Mouse (Mus musculus) embryonic facial prominence, embryonic 13.5 days (tissue): ENCODE results near the gene Ipo4. TPM values are rescaled to one million over a fixed set of nuclear protein-coding genes. Genes with fewer than 3 reads are reported as not detected.

ENCODE experiments used
- ATAC-seq: fragments of 200-750 bp; cut with Nextera tagmentation; 2 replicates; pipeline ENCODE4 v1.8.0; 2017; ENCODE audit warnings: low read depth; ENCODE audit not compliant: insufficient number of reproducible peaks, insufficient read depth, low FRiP score, low TSS enrichment
- H3K27ac ChIP-seq: fragments of 300-500 bp; sonication (generic); 2 replicates; pipeline ENCODE4 v1.5.1; 2015; ENCODE audit warnings: moderate library complexity, mild to moderate bottlenecking, inconsistent platforms
- H3K27me3 ChIP-seq: fragments of 300-500 bp; sonication (generic); 2 replicates; pipeline ENCODE4 v1.6.1; 2015; ENCODE audit warnings: mild to moderate bottlenecking, inconsistent platforms
- H3K36me3 ChIP-seq: fragments of 300-500 bp; sonication (generic); 2 replicates; pipeline ENCODE4 v1.6.1; 2015; ENCODE audit warnings: mild to moderate bottlenecking, inconsistent platforms
- H3K4me1 ChIP-seq: fragments of 300-500 bp; sonication (generic); 2 replicates; pipeline ENCODE4 v1.6.1; 2015; ENCODE audit warnings: inconsistent platforms
- H3K4me2 ChIP-seq: fragments of 300-500 bp; sonication (generic); 2 replicates; pipeline ENCODE4 v1.6.1; 2015; ENCODE audit warnings: moderate library complexity, mild to moderate bottlenecking, inconsistent platforms
- H3K4me3 ChIP-seq: fragments of 300-500 bp; sonication (generic); 2 replicates; pipeline ENCODE4 v1.5.1; 2015; ENCODE audit warnings: mild to moderate bottlenecking, inconsistent platforms
- H3K9ac ChIP-seq: fragments of 300-500 bp; sonication (generic); 2 replicates; pipeline ENCODE4 v1.6.1; 2015; ENCODE audit warnings: mild to moderate bottlenecking, inconsistent platforms
- H3K9me3 ChIP-seq: fragments of 300-500 bp; sonication (generic); 2 replicates; pipeline ENCODE4 v1.6.1; 2016; ENCODE audit warnings: inconsistent platforms
- WGBS: fragments of 180-500 bp; shearing (Covaris S2); methylation state at CpG from one replicate; pipeline ENCODE4 v1.1.7; 2015; ENCODE audit warnings: mixed read lengths; 5-methylcytosine and 5-hydroxymethylcytosine counted together
- polyA plus RNA-seq: library from polyadenylated mRNA; unstranded; fragments of >200 nt; fragmentation: Nextera tagmentation; extraction: Ambion mirVana; gene quantifications from 2 replicates; pipeline ENCODE4 v1.2.1, GENCODE M21; 2015

The Ipo4 gene
- polyA plus RNA-seq, 1 experiment from 2014 or later, result 95.1 TPM

DNA sequence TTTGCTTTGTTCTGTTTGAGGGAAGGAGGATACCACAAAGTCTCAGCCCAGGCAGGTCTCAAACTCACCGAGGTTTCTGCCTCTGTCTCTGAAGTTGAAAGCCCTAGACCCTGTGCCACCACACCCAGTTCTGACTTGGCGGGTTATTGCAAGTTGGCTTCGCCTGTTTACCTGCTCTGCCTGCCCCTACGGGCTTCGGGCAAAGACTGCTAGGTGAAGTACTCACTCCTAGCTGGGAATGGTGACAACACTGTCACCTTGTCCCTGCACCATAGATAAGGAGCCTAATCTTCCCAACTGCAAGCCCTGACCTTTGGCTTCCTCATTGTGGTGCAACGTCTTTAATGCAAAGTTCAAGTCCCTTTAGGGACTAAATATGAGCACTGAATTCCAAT lies 50.2 kb downstream of the Ipo4 start:
- no peak for ATAC-seq
- Histone ChIP-seq H3K4me2 (peak overlapping the region; percentile 87), H3K27me3 (peaks cover 9% of the 10 kb centered on the region; the same call in 1 of the 2 replicates), H3K27ac (no peak overlapping the region), H3K4me3 (peak overlapping the region; percentile 52), H3K9ac (no peak overlapping the region), H3K4me1 (peaks cover 27% of the 10 kb centered on the region), H3K36me3 (peaks cover 42% of the 10 kb centered on the region), H3K9me3 (no peaks in the 10 kb centered on the region)
- WGBS, result 52% methylated on average over 6 of the region's 6 CpGs

DNA sequence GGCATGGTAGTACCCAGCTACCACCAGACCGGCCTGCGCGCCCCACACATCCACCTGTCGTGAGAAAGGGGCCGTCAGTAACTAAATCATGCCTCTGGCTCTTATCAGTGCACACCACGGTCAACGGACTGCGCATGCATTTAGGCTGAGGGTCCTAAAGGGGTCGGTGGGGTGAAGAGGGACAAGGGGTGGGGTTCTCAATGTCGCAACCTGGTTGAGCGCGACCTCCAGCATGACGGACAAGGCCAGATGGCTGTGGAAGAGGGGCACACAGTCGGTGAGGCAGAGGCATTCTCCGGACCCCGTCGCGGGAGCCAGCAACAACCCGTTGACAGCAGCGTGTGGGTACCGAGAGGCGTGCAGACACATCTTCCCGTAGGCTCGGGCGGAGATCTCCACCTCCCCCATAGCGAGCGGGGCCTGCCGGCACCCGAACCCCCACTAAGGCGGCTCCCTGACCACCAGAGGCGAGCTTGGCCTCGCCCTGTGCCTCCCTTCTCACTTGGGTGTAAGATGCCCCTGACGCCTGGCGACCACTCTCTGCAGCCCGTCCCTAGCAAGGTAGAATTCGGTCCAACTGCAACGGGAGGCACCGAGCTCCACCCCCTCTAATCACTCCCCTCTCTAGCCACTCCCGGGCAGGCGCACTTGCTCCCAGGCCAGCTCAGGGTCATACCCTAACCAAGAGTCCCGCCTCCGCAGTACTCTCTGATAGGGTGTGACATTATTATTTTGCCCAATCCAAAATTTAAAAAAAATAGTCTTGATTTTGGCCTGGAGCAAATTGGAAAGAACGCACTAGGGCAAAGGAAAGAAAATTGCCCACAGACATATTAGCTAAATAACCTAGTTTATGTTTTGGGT lies 50.8 kb downstream of the Ipo4 start, which contains the start of gene Emc9:
TSS of gene Emc9 (minus strand) at position 601 of the 864 bp plus-strand sequence.
- Histone ChIP-seq H3K4me2 (peak within 1 kb of the TSS; percentile 87), H3K9me3 (no peaks in the 10 kb centered on the region), H3K4me1 (peaks cover 21% of the 10 kb centered on the region), H3K9ac (peak within 1 kb of the TSS; percentile 74), H3K36me3 (peaks cover 48% of the 10 kb centered on the region), H3K4me3 (peak within 1 kb of the TSS; percentile 52), H3K27me3 (peaks cover 9% of the 10 kb centered on the region; the same call in 1 of the 2 replicates), H3K27ac (no peak within 1 kb of the TSS)
- ATAC-seq, result 0 out of 2 replicates have a peak, but pooled peaks have one; percentile 65
- 2% methylated on average over 43 of the region's 43 CpGs for WGBS

DNA sequence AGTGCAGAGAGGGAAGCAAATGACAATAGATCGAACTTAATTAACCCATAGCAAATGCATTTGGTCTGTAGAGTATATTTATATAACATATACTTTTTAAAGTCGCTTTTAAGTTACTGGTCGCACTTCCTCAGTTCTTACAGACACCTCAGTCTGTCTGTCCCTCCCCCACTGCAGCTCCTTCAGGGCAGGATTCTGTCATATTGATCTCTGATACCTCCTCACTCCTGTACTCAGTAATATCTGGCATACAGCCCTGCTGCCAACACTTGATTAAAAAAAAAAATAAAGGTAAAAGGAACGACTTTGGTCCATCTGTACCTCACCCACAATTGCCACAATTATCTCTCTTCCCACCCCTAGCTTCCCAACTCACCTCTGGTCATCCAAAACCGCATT lies 51.5 kb downstream of the Ipo4 start:
- Histone ChIP-seq H3K27ac (no peak overlapping the region), H3K27me3 (peaks cover 9% of the 10 kb centered on the region; the same call in 1 of the 2 replicates), H3K36me3 (peaks cover 49% of the 10 kb centered on the region), H3K9ac (peak overlapping the region; percentile 74), H3K4me1 (peaks cover 16% of the 10 kb centered on the region), H3K9me3 (no peaks in the 10 kb centered on the region), H3K4me2 (peak overlapping the region; percentile 87), H3K4me3 (peak overlapping the region; percentile 52)
- 36% methylated on average over 5 of the region's 5 CpGs for WGBS
- ATAC-seq, result no peak

DNA sequence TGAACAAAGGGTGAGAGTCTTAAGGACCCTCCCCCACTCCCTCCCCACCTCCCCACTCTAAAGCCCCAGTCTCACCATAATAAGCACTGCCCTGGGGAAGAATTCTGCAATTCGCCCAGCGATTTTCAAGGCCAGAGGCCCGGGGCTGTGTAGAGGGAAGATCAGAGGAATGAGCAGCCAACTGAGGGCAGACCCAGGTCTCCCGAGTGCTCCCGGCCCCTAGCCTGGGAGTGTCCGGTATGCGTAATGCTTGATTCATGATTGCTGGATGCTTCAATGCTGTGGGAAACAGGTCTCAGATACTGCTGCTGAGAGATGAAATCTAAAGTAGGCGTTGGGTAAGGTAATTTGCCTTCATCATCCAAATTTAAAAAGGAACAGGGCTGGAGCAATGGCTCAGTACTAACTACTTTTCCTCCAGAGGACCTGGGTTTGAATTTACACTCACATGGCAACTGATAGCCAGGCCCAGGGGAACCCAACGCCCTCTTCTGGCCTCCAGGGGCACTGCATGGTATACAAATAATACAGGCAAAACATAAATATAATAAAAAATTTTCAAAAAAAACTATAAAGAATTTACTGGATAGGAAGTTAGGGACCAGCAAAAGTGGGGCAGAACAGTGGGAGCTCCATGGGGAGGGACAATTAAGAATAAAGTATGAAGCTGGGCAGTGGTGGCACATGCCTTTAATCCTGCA lies 53.6 kb downstream of the Ipo4 start:
- no peak overlapping the region for H3K4me3 ChIP-seq
- no peak overlapping the region for H3K9ac ChIP-seq
- 68% methylated on average over 9 of the region's 9 CpGs for WGBS
- no peak overlapping the region for H3K4me2 ChIP-seq
- H3K27me3 ChIP-seq, result peaks cover 9% of the 10 kb centered on the region; the same call in 1 of the 2 replicates
- H3K27ac ChIP-seq, result no peak overlapping the region
- no peaks in the 10 kb centered on the region for H3K9me3 ChIP-seq
- H3K36me3 ChIP-seq, result peaks cover 28% of the 10 kb centered on the region
- peaks cover 24% of the 10 kb centered on the region for H3K4me1 ChIP-seq
- no peak for ATAC-seq

DNA sequence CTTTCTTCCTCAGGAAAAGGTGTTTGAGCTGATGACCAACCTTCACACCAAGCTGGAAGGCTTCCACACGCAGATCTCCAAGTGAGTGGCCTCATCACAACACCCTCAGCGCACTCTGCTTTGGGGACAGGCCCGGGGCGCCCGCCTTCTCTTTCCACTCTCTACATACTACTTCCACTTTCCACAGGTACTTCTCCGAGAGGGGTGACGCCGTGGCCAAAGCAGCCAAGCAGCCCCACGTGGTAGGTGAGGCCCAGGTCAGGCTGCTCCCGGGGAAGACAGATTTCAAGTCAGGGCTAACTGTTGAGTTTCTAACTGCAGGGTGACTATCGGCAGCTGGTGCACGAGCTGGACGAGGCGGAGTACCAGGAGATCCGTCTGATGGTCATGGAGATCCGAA lies 55.0 kb downstream of the Ipo4 start:
- Histone ChIP-seq H3K9me3 (no peaks in the 10 kb centered on the region), H3K27ac (no peak overlapping the region), H3K4me3 (no peak overlapping the region), H3K27me3 (peaks cover 9% of the 10 kb centered on the region; the same call in 1 of the 2 replicates), H3K4me2 (no peak overlapping the region), H3K36me3 (peaks cover 26% of the 10 kb centered on the region), H3K9ac (no peak overlapping the region), H3K4me1 (peaks cover 24% of the 10 kb centered on the region)
- ATAC-seq, result no peak
- WGBS, result 96% methylated on average over 16 of the region's 16 CpGs

DNA sequence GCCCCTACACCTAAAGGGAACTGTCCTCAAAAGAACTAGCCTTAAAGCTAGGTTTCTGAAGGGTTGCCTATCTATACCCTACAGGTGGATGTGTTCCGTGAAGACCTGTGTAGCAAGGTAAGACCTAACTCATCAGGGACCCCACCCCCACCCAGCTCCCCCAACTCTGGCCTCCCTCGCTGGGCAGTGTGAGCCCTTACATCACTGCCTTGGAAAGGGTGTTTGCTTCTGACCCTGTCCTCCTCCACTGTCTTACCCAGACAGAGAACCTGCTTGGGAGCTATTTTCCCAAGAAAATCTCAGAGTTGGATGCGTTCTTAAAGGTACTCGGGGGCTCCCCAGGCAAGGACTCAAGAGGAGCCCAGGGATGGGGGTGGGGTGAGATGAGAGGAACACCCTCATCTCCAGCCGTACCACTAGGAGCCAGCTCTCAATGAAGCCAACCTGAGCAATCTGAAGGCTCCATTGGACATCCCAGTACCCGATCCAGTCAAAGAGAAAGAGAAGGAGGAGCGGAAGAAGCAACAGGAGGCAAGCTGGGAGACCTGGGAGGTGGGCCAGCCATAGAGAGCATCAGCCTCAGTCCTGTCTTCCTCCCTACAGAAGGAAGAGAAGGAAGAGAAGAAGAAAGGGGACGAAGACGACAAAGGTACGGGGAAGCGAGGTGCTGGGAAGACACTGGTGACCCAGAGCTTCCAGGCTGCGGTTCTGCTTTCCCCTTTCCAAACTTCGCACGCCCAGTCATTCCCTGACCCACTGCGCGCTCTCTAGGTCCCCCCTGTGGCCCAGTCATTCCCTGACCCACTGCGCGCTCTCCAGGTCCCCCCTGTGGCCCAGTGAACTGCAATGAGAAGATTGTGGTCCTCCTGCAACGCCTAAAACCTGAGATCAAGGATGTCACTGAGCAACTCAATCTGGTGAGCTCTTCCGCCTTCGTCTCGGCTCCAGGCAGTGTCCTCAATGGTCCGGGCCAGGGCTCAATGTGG lies 56.0 kb downstream of the Ipo4 start:
- ATAC-seq, result no peak
- Histone ChIP-seq H3K4me3 (0 out of 2 replicates have a peak overlapping the region, but pooled peaks have one; percentile 3), H3K36me3 (peaks cover 26% of the 10 kb centered on the region), H3K9me3 (no peaks in the 10 kb centered on the region), H3K27me3 (peaks cover 7% of the 10 kb centered on the region; the same call in 1 of the 2 replicates), H3K4me1 (peaks cover 20% of the 10 kb centered on the region), H3K9ac (no peak overlapping the region; the same call in 1 of the 2 replicates), H3K4me2 (0 out of 2 replicates have a peak overlapping the region, but pooled peaks have one; percentile 73), H3K27ac (no peak overlapping the region)
- WGBS, result 84% methylated on average over 23 of the region's 23 CpGs

DNA sequence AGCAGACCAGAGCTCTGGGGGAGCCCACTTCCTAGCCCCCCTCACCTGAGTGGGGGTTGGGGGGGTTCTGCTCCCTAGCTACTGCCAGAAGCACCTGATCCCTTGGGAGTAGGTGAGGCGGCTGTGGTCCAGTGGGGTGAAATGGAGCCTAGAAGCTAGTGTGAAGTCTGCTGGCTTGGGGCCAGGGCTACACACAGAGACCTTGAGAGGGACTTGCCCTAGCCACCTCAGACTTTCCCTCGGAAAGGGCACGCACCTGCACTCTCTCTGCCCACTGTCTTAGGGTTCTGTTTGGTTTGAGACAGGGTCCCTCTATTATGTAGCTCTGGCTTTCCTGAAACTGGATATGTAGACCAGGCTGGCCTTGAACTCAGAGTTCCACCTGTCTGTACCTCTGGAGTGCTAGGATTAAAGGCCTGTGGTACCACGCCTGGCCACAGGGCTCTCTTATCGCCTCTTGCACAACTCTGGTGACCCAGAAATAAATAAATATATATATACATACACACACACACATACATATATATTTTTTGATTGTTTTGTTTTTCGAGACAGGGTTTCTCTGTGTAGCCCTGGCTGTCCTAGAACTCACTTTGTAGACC lies 57.0 kb downstream of the Ipo4 start:
- peak; percentile 34 for ATAC-seq
- Histone ChIP-seq H3K27ac (peak overlapping the region; percentile 78), H3K9ac (peak overlapping the region; percentile 95), H3K4me2 (peak overlapping the region; percentile 73), H3K36me3 (peaks cover 26% of the 10 kb centered on the region), H3K27me3 (no peaks in the 10 kb centered on the region), H3K4me3 (peak overlapping the region; percentile 82), H3K9me3 (no peaks in the 10 kb centered on the region), H3K4me1 (peaks cover 14% of the 10 kb centered on the region)
- 27% methylated on average over 6 of the region's 6 CpGs for WGBS

DNA sequence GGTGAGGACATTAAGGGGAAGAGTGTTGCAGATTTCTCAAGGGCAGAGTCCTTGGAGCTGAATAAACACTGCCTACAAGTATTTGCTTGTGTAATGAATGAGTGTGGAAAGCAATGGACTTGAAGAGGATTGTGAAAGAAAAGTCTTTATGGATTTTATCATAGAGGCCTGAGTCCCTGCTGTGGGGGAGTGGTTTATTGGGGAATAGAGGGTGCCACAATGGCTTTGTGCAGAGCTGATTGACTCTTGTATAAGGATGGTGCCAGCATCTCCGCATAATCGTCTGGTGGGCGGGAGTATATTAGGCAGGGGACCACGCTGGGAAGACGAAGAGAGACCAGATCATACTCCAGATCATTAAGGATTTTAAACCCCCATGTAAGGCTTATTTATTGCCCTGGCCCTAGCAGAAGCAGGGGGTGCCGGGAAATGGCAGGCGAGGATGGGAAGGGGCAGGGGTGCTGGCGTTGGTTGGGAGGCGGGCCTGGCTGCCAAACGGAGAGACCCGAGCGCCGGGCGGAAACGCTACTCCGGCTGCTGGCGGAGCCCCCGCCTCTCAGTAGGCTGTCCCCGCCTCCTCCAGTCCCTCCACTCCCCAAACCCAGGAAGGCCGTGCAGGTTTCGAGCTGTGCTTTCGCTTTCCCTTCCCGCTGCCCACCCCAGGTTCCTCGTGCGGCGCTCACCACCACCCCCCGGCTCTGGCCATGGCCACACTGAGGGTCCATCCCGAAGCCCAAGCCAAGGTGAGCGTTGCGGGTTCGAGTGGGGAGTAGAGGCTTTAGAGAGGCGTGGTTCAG lies 57.7 kb downstream of the Ipo4 start, which contains the start of gene Psme1:
TSS of gene Psme1 (plus strand) at position 253 of the 797 bp plus-strand sequence.
- H3K9me3 ChIP-seq, result no peaks in the 10 kb centered on the region
- peak within 1 kb of the TSS; percentile 82 for H3K4me3 ChIP-seq
- ATAC-seq, result peak; percentile 89
- peaks cover 26% of the 10 kb centered on the region for H3K36me3 ChIP-seq
- under 1% methylated on average over 27 of the region's 32 CpGs for WGBS
- H3K27ac ChIP-seq, result peak within 1 kb of the TSS; percentile 78
- peak within 1 kb of the TSS; percentile 95 for H3K9ac ChIP-seq
- peaks cover 14% of the 10 kb centered on the region for H3K4me1 ChIP-seq
- H3K27me3 ChIP-seq, result no peaks in the 10 kb centered on the region
- H3K4me2 ChIP-seq, result peak within 1 kb of the TSS; percentile 73

DNA sequence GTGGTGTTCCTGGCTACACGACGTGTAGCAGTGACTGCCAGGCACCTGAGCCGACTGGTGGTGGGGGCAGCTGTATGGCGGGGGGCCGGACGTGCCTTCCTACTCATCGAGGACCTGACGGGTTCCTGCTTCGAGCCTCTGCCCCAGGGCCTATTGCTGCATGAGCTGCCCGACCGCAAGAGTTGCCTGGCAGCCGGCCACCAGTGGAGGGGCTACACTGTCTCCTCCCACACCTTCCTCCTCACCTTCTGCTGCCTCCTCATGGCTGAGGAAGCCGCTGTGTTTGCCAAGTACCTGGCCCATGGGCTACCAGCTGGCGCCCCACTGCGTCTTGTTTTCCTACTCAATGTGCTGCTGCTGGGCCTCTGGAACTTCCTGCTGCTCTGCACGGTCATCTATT lies 59.4 kb downstream of the Ipo4 start:
- H3K27ac ChIP-seq, result no peak overlapping the region
- no peak overlapping the region for H3K4me2 ChIP-seq
- H3K36me3 ChIP-seq, result peaks cover 16% of the 10 kb centered on the region
- 74% methylated on average over 16 of the region's 16 CpGs for whole genome bisulfite sequencing
- H3K9ac ChIP-seq, result no peak overlapping the region
- H3K4me3 ChIP-seq, result no peak overlapping the region
- peaks cover 14% of the 10 kb centered on the region for H3K4me1 ChIP-seq
- no peak for ATAC-seq
- no peaks in the 10 kb centered on the region for H3K27me3 ChIP-seq
- no peaks in the 10 kb centered on the region for H3K9me3 ChIP-seq

DNA sequence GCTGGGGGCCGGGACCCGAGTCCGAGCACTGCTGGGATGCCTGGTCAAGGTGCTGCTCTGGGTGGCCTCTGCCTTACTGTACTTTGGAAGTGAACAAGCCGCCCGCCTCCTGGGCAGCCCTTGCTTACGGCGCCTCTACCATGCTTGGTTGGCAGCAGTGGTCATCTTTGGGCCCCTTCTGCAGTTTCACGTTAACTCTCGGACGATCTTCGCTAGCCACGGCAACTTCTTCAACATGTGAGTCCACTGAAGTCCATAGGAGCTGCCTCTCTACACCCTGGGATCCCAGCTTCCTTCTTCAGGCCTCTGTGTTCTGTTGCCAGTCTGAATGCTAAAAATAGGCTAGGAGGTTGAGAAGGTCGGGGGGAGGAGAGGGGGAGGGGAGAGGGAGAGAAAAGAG lies 60.0 kb downstream of the Ipo4 start:
- Histone ChIP-seq H3K4me1 (peaks cover 14% of the 10 kb centered on the region), H3K4me3 (no peak overlapping the region), H3K36me3 (peaks cover 13% of the 10 kb centered on the region), H3K9me3 (no peaks in the 10 kb centered on the region), H3K27me3 (no peaks in the 10 kb centered on the region), H3K27ac (no peak overlapping the region), H3K9ac (0 out of 2 replicates have a peak overlapping the region, but pooled peaks have one; percentile 32), H3K4me2 (no peak overlapping the region)
- 67% methylated on average over 13 of the region's 13 CpGs for WGBS
- ATAC-seq, result no peak
